7 mouse cellular contexts compared by ENCODE assay signal in the genomic region with DNA sequence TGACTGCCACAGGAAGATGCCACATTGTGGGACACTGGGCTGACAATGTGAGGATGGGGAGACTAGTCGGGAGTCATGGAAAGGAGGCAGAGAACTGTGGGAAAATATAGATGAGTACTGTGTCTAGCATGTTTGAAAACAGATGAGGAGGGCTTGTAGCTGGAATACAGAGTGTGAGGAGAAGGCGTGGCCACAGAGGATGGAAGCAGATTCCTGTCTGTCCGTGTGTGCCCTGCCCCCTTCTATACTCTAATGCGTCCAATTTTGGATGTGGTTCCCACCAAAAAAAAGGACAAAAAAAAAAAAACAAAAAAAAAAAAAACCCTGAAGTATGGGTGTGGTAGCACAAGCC. TPM values are rescaled to one million over a fixed set of nuclear protein-coding genes. Genes with fewer than 3 reads are reported as not detected.
DNase-seq lines count a peak whose midpoint lies in the region; ATAC-seq and TF ChIP-seq lines count a peak whose summit lies in the region.

No protein-coding gene starts in this region.

- TF ChIP-seq POLR2A in lung, adult 2 months (IDR thresholded peaks at IDR 0.05; ENCODE audit: borderline replicate concordance, extremely low read depth, low read depth, low read length) = no peak

- 30% methylated on average over 4 of the region's 4 CpGs for WGBS in lung, embryonic 14.5 days
- 34% methylated on average over 4 of the region's 4 CpGs for WGBS in lung, adult 2 months
- 60% methylated on average over 4 of the region's 4 CpGs for WGBS in limb, embryonic 11.5 days
- 44% methylated on average over 4 of the region's 4 CpGs for WGBS in stomach, embryonic 14.5 days

- ATAC-seq in lung, embryonic 14.5 days (ENCODE audit: insufficient read depth) = no peak; the same call in 1 of the 2 replicates
- peak; percentile 41 for ATAC-seq in erythroblast, adult 5-6 weeks (replicated peaks; ENCODE audit: low FRiP score, poor library complexity, severe bottlenecking)
- ATAC-seq in limb, embryonic 11.5 days (ENCODE audit: insufficient number of reproducible peaks, low FRiP score, low TSS enrichment, low read depth) = no peak
- no peak for ATAC-seq in stomach, embryonic 14.5 days (ENCODE audit: insufficient number of reproducible peaks, insufficient read depth, low FRiP score, low read depth)

- H3K27ac ChIP-seq in lung, embryonic 14.5 days (ENCODE audit: low read depth) = peak overlapping the region; percentile 71
- no peak overlapping the region for H3K27ac ChIP-seq in limb, embryonic 11.5 days (replicated peaks; ENCODE audit: low read depth, low read length)
- H3K27ac ChIP-seq in stomach, embryonic 14.5 days (ENCODE audit: low read length) = no peak overlapping the region

- H3K9ac ChIP-seq in lung, embryonic 14.5 days = peak overlapping the region; percentile 4; the same call in 1 of the 2 replicates
- no peak overlapping the region for H3K9ac ChIP-seq in limb, embryonic 11.5 days (ENCODE audit: low read length)
- H3K9ac ChIP-seq in stomach, embryonic 14.5 days (replicated peaks; ENCODE audit: low read depth, low read length) = no peak overlapping the region; the same call in 1 of the 2 replicates

- no peaks in the 10 kb centered on the region for H3K9me3 ChIP-seq in lung, embryonic 14.5 days (ENCODE audit: low read depth, low read length)
- no peaks in the 10 kb centered on the region for H3K9me3 ChIP-seq in limb, embryonic 11.5 days (ENCODE audit: control insufficient read depth, low read length)
- H3K9me3 ChIP-seq in stomach, embryonic 14.5 days (ENCODE audit: control insufficient read depth, low read depth, low read length) = no peaks in the 10 kb centered on the region

- peaks cover 16% of the 10 kb centered on the region for H3K4me1 ChIP-seq in lung, embryonic 14.5 days (ENCODE audit: insufficient read depth)
- peaks cover 8% of the 10 kb centered on the region for H3K4me1 ChIP-seq in lung, adult 2 months (ENCODE audit: control insufficient read depth, insufficient read depth, low read length)
- peaks cover 12% of the 10 kb centered on the region for H3K4me1 ChIP-seq in limb, embryonic 11.5 days (ENCODE audit: control insufficient read depth, insufficient read depth, low read length)
- H3K4me1 ChIP-seq in stomach, embryonic 14.5 days (ENCODE audit: control insufficient read depth, insufficient read depth, low read length) = peaks cover 20% of the 10 kb centered on the region

- peak overlapping the region; percentile 74 for H3K4me2 ChIP-seq in lung, embryonic 14.5 days
- peak overlapping the region; percentile 72; the same call in 1 of the 2 replicates for H3K4me2 ChIP-seq in limb, embryonic 11.5 days (ENCODE audit: low read depth, severe bottlenecking)
- H3K4me2 ChIP-seq in stomach, embryonic 14.5 days (replicated peaks; ENCODE audit: low read depth, low read length) = peak overlapping the region; percentile 64

- no peak for TF ChIP-seq CTCF in lung, embryonic 14.5 days (IDR thresholded peaks at IDR 0.05; ENCODE audit: low read depth)
- TF ChIP-seq CTCF in lung, adult 2 months (IDR thresholded peaks at IDR 0.05; ENCODE audit: insufficient read depth, low read length) = no peak

- no peaks in the 10 kb centered on the region for H3K36me3 ChIP-seq in lung, embryonic 14.5 days (ENCODE audit: insufficient read depth)
- no peaks in the 10 kb centered on the region for H3K36me3 ChIP-seq in limb, embryonic 11.5 days (ENCODE audit: control insufficient read depth, insufficient read depth, low read length)
- no peaks in the 10 kb centered on the region for H3K36me3 ChIP-seq in stomach, embryonic 14.5 days (ENCODE audit: control insufficient read depth, insufficient read depth, low read length)

- H3K27me3 ChIP-seq in lung, embryonic 14.5 days (ENCODE audit: insufficient read depth, low read length) = no peaks in the 10 kb centered on the region
- H3K27me3 ChIP-seq in limb, embryonic 11.5 days (ENCODE audit: control insufficient read depth, insufficient read depth, low read length) = no peaks in the 10 kb centered on the region
- no peaks in the 10 kb centered on the region for H3K27me3 ChIP-seq in stomach, embryonic 14.5 days (ENCODE audit: control insufficient read depth, insufficient read depth, low read length)

- peak; percentile 42 for DNase-seq in lung, embryonic 14.5 days
- no peak for DNase-seq in lung, adult 2 months
- no peak for DNase-seq in limb, embryonic 11.5 days (ENCODE audit: low spot score)
- no peak for DNase-seq in layer of hippocampus, postnatal 10 days (ENCODE audit: low spot score in 2 of 2)
- no peak for DNase-seq in embryo, embryonic 10.5 days (ENCODE audit: low spot score)

- H3K4me3 ChIP-seq in lung, embryonic 14.5 days (ENCODE audit: low read depth, low read length) = peak overlapping the region; percentile 32
- H3K4me3 ChIP-seq in lung, adult 2 months (replicated peaks; ENCODE audit: extremely low read depth, low read depth, low read length) = no peak overlapping the region
- peak overlapping the region; percentile 20; the same call in 1 of the 2 replicates for H3K4me3 ChIP-seq in limb, embryonic 11.5 days (ENCODE audit: low read depth, low read length)
- peak overlapping the region; percentile 26; the same call in 1 of the 2 replicates for H3K4me3 ChIP-seq in stomach, embryonic 14.5 days (ENCODE audit: low read depth, low read length)

RNA-seq across cellular contexts. Expression of a gene that starts 13.4 kb away (rescaled TPM):
- polyA plus RNA-seq in lung, embryonic 14.5 days (2014; fragmentation: Nextera tagmentation; extraction: Ambion mirVana) = 7.0 and 7.9 TPM in 2 replicates
- polyA plus RNA-seq in lung, adult 2 months (2012; rRNA removed) = 74.3 and 90.6 TPM in 2 replicates
- 21.3 and 21.9 TPM in 2 replicates for total RNA-seq in erythroblast, adult 5-6 weeks (2015; ENCODE audit: low replicate concordance)
- total RNA-seq in erythroblast, adult 5-6 weeks (2017; ENCODE audit: low replicate concordance) = 25.6 and 30.2 TPM in 2 replicates
- polyA plus RNA-seq in limb, embryonic 11.5 days (2014; fragmentation: Nextera tagmentation; extraction: Ambion mirVana) = 3.8 and 4.2 TPM in 2 replicates
- 6.4 and 6.5 TPM in 2 replicates for polyA plus RNA-seq in stomach, embryonic 14.5 days (2014; fragmentation: Nextera tagmentation; extraction: Ambion mirVana)
- total RNA-seq in layer of hippocampus, postnatal 10 days (2021) = 10 to 100 TPM; 73.3 to 77.4 TPM
